Mouse (Mus musculus): ENCODE measurements at regions not wholly inside any gene's neighbourhood (a gene's known extent, or its start where the extent isn't known, plus 50 kb on each side); places are given as distances from the start of the nearest gene placed in this dataset.
A peak's percentile ranks its signal among the peaks of the same experiment; 100 is the strongest.

DNA sequence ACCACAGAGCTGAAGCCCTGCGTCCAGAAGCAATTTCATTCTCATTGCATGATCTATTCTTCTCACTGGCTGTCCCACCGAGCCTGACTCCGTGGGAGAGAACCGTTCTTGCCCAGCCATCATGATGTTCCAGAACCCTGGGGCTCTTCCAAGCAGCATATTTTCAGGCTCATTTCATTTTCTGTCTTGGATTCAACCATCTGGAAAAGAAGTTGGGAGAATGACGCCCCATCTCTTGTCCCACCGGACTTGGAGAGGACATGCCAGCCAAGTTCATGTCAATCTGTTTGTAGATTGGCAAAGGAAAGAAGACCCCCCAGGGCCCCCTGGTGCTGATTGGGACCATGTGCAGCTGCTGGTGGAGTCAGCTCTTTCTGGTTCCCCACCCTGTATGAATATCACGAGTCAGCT, 1400.5 kb upstream of the Lrrc6 start:
- DNase-seq (ENCODE audit: low spot score in 2 of 2): no peak

DNA sequence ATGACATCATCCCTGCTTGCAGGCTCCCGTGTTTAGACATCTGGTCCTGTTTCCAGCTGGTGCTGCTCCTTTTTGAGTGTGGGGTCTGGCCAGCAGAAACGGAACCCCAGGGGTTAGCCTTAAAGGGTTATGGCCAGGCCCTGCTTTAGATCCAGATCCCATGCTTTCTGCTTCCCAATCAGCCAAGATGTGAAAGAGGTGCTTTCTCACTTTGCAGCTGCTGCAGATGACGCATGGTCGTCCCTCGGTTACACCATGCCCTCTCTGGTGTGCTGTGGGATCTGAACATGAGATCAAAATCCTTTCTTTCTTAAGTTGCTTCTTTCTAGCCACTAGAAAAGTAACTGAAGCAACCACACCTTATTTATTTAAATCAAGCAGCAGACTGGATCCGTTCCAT, 1399.1 kb upstream of the Lrrc6 start:
- no peak for DNase-seq (ENCODE audit: low spot score in 2 of 2)

DNA sequence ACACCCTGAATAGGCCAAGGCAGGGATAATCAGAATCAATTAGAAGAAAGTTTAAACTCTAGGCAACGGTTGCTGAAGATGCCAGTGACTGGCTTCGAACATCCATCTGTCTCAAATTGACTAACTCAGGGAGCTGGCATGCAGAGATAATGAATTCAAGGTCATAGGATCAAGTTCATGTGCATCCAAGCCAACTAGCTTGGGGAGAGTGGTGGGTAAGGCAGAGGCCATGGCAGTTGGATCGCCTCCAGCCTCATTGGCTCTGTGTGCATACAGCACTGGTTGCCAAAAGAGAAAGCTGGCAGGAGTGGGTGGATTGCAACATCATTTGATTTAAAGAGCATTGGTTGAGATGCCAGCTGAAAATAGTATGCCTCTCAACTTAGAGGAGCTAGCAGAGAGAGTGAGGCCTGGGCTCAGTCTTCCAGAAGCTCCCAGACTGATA, 1398.3 kb upstream of the Lrrc6 start:
- DNase-seq (ENCODE audit: low spot score in 2 of 2): peak; percentile 17 to 53

- no peak for DNase-seq (ENCODE audit: low spot score in 2 of 2)
Observed at GRCm38 (mm10) chr15:67892066-67892465, 1391.4 kb upstream of the Lrrc6 start.

GRCm38 (mm10) chr15:67890612-67891304, 1390.0 kb upstream of the Lrrc6 start:
- DNase-seq (ENCODE audit: low spot score in 2 of 2): no peak

GRCm38 (mm10) chr15:67888548-67888947, 1387.8 kb upstream of the Lrrc6 start:
- DNase-seq (ENCODE audit: low spot score in 2 of 2): no peak

- DNase-seq (ENCODE audit: low spot score in 2 of 2): no peak
Observed at GRCm38 (mm10) chr15:67855291-67855690, 1354.6 kb upstream of the Lrrc6 start.

DNA sequence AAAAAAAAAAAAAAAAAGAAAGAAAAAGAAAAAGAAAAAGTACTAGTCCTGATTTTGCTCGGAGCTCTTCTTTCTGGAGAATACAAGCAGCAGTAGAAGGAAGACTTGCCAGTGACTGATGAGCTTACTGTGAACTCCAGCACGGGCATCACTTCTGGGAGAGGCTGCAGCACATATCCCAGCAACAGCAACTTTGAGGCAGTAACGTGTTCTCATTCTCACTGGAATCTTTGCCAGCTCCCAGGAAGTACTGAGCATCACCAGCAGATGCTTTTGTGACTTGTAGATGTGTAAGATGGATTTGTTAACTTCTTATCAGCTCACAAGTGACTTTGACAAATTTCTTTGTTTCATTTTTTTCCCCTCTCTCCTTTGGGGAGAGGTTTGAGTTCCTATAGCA, 1349.4 kb upstream of the Lrrc6 start:
- DNase-seq (ENCODE audit: low spot score in 2 of 2): no peak

- DNase-seq (ENCODE audit: low spot score in 2 of 2): no peak
Observed at GRCm38 (mm10) chr15:67845707-67846106, 1345.0 kb upstream of the Lrrc6 start.

DNA sequence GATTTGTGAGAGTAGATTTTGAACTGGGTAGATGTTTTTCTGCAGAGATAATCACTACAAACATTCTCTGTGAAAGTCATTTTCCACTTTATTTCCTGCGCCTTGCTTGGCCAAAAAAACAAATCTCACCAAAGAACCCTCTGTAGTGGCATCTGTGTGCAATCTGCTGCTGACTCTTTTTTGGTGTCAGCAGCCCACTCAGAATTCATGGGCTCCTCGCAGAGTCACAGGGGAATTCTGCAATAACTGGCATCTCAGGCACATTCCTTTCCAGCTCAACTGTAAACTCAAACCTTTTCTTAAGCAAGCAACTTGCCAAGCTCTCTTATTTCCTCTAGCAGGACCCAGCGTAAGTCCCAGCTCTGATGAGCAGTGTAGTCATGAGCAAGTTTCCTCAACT, 1340.0 kb upstream of the Lrrc6 start:
- DNase-seq (ENCODE audit: low spot score in 2 of 2): no peak

DNA sequence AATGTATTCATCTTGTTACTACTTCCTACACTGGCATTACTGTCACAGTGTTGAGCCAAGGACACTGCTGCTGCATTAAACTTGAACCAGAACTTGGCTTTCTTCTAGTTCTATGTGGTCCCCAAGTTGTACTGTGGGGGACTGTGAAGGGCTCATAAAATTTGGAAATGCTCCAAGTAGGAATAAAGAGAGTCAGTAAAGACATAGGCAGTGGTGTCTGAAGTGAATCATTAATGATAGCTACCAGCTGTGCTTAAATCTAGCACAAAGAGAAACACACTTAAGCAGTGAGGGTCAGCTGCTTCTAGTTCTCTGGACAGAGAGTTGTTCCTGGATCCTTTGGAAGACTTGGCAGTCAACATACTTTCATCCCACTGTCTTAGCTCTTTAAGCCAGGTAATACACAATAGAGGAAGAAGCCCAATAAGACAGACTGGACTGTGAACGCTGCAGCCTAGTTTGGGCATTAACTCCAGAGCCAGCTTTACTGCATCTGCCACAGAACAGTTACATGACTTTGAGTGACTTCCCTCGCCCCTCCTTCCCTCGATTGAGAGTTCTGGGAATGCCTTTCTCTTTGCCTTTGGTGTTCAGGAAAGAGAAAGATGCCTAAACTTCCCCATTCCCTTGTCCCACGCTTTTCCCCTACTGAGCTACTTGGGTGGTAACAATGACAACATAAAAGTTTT, 1325.2 kb upstream of the Lrrc6 start:
- DNase-seq (ENCODE audit: low spot score in 2 of 2): no peak

DNA sequence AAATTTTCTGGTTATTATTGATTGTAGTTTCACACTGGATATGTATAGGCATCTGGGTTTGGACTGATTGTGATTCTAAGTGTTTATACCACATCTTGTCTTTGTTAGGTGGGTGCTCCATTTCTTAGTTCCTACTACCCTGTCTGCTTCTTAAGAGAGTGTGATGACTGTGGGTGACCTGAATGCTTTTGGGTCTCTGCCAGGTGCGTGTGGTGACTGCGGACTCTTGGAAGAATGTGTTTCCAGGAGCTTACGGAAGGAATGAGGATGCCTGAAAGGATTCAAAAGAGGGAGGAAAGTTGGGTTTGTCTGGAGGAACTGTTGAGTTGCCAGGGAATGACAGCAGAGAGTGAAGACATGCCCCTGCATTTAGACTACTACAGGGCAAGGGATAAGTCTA, 1322.5 kb upstream of the Lrrc6 start:
- DNase-seq (ENCODE audit: low spot score in 2 of 2): no peak

DNA sequence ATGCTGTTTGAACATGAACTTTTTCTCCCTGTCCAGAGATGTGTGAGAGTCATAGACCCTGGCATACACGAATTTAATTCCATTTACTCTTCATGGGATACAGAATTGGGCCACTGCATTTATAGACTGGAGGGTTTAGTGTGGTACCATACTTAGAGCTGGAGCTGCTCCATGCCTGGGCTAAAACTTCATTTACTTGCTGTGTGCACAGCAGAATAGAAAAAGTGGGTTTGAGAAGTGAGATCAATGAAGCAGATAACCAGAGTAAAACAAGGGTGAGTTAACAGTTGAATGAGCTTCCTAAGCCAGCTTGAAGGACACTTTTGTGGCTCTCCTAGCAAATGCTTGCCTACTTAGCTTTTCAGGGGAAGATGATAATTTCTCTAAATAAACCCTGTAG, 1299.2 kb upstream of the Lrrc6 start:
- DNase-seq (ENCODE audit: low spot score in 2 of 2): no peak

GRCm38 (mm10) chr15:67795578-67795977, 1294.9 kb upstream of the Lrrc6 start:
- no peak for DNase-seq (ENCODE audit: low spot score in 2 of 2)

DNA sequence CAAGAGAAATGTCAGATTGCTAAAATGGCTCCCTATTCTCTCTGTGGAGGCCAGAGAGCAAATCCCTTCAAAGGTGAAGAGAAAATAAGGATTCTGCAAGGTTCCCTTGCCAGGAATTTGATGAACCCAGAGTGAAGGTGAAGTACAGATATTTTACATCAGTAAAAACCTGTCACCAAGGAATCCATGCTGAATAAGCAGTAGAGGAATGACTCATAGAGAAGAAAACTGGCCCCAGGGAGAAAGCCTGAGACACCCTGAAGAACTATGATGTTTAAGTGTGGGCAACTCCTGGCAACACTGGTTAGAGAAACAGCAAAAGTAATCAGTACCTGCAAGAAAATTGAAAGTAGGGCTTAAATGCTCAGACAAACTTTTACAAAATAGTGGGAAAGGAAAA, 1292.1 kb upstream of the Lrrc6 start:
- no peak for DNase-seq (ENCODE audit: low spot score in 2 of 2)

DNA sequence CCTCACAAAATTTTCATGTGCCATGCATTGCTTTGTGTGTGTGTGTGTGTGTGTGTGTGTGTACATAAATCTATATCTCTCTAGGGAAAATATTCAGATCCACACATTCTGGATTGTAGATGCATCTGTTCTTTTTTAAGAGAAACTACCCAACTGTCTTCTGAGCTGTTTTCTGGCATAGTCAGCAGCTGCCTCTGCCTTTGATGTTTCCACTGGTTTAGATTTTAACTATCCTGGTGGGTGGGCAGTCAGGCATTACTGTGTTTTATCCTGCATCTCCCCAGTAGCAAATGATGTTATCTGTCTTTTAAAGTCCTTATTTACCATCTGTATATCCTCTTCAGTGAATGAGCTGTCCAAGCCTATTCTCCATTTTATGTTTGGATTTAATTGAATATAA, 1287.9 kb upstream of the Lrrc6 start:
- no peak for DNase-seq (ENCODE audit: low spot score in 2 of 2)

- DNase-seq (ENCODE audit: low spot score in 2 of 2): no peak
Observed at GRCm38 (mm10) chr15:67785583-67785982, 1284.9 kb upstream of the Lrrc6 start.

DNA sequence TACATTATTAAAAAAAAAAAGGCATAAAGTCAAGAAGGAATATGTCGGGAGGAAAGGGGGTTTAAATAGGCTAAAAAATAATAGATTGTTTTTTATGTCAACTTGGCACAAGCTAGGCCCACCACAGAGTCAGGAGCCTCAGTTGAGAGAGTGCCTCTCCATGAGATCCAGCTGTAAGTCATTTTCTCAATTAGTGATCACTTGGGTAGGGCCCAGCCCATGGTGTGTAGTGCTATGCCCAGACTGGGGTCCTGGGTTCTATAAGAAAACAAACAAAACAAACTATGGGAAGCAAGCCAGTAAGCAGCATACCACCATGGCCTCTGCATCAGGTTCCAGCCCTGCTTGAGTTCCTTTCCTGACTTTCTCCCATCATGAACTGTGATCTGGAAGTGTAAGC, 1283.0 kb upstream of the Lrrc6 start:
- no peak for DNase-seq (ENCODE audit: low spot score in 2 of 2)

DNA sequence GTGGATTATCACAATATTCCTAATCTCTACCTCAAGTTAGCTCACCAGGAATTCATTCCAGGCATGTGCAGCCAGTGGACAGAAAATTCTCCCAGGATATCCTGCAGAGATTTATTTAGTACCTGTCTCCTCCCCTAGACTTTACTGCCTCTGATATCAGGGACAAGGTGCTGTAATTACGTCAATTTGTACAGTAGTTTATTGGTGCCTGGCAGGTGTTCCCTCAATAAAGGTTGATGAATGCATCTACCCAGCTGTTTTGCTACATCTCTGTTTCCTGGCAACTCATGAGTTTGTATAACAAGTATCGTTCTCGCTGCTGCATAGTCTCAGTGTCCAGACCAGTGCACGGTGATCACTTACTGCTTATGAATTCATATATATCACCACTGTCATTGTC, 1281.8 kb upstream of the Lrrc6 start:
- no peak for DNase-seq (ENCODE audit: low spot score in 2 of 2)

GRCm38 (mm10) chr15:67780856-67781255, 1280.1 kb upstream of the Lrrc6 start:
- DNase-seq (ENCODE audit: low spot score in 2 of 2): no peak

DNA sequence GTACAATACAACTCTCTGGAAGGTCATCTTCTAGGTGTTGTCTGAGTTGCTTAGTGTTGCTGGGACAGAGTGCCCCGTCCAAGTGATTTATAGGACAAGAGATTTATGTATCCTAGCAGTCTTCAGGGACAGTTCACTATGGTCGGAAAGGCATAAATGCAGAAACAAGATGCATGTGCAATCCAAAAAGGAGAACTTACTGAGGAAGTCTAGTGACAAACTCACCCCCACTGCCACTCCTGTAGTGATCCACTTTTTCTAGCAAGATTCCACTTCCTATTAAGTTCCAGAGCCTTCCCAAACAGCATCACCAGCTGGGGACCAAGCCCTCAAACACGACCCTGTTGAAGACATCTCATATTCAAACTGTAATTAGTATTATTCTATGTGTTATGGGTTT, 1266.9 kb upstream of the Lrrc6 start:
- DNase-seq (ENCODE audit: low spot score in 2 of 2): no peak

DNA sequence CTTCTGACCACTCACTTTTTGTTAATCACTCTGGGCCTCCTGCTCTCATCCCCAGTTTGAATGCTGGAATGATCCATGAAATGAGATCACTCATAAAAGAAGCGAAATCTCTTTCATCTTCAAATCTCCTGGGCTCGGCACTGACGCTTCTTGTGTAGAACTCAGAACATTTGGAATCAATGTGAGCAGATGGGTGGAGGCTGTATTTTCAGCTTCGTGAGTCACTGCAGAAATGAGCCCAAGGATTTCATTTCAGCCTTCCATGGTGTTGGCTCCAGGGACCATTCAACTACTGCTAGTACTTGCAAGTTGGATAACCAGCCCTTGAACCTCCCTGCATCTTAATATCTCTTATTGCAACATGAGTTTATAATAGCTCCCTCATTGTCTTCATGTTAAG, 1258.5 kb upstream of the Lrrc6 start:
- no peak for DNase-seq (ENCODE audit: low spot score in 2 of 2)

DNA sequence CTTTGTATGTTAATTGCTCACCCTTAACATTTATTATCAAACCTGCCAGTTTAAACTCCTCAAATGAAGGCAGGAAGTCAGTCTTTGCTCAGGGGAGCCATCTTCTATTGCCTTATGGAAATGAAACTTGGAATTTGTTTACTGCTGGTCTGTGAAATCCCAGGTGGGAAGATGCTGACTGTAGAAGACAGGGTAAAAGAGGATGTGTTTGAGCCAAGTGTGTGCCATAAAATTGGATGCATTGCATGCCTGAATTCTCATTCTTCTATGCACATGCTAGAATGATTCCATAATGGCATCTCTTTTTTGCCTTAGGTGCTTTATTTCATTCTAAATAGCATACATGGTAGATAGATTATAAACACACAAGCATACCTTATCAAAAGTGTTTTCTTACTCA, 1249.9 kb upstream of the Lrrc6 start:
- no peak for DNase-seq (ENCODE audit: low spot score in 2 of 2)

All from adrenal gland, postnatal 4 days (tissue).